Comparison of ENCODE assay signal across 30 mouse cellular contexts in the genomic region with DNA sequence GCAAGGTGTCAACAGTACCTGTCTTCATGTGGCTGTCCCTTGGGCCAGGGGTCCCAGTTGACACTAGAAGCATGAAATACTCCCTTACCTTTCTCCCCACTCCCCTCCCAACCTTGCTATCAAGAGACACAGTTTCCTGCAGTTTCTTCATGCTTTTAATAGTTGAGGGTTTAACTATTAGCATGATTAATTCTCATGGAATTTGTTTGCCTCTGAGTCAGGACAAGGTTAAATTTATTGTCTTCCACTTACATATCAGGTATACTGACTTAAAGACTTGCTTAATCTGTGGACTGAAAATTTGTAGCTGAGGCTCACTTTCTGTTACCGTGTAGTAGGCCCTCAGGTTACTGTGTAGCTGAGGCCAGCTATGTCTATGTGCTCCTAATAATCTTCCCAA. TPM values are rescaled to one million over a fixed set of nuclear protein-coding genes. Genes with fewer than 3 reads are reported as not detected.
DNase-seq lines count a peak whose midpoint lies in the region; ATAC-seq and TF ChIP-seq lines count a peak whose summit lies in the region.
"Had no signal": no experiment of that assay in that cellular context is flagged by ENCODE, and none has a peak within 500 bp of the region (broad histone marks: within the 10 kb centered on the region; RNA-seq: fewer than 3 reads in every experiment).

No protein-coding gene starts in this region.

- H3K9ac ChIP-seq in lung, embryonic 15.5 days, result no peak overlapping the region
- H3K9ac ChIP-seq in lung, postnatal 0 days (replicated peaks; ENCODE audit: low read depth), result no peak overlapping the region
- no peak overlapping the region for H3K9ac ChIP-seq in midbrain, embryonic 16.5 days (ENCODE audit: low read depth, low read length)
- H3K9ac ChIP-seq: forebrain, embryonic 12.5 days; limb, embryonic 15.5 days; liver, embryonic 13.5 days had no signal

- no peaks in the 10 kb centered on the region for H3K9me3 ChIP-seq in lung, embryonic 15.5 days
- no peaks in the 10 kb centered on the region for H3K9me3 ChIP-seq in lung, postnatal 0 days (ENCODE audit: low read length)
- H3K9me3 ChIP-seq in midbrain, embryonic 16.5 days (replicated peaks; ENCODE audit: control insufficient read depth, low read length, poor library complexity, severe bottlenecking), result no peaks in the 10 kb centered on the region
- H3K9me3 ChIP-seq: forebrain, embryonic 12.5 days; heart, embryonic 12.5 days; limb, embryonic 10.5 days; limb, embryonic 15.5 days; liver, embryonic 13.5 days; midbrain, embryonic 10.5 days; neural tube, embryonic 13.5 days had no signal

- no peak overlapping the region for H3K4me3 ChIP-seq in gastrocnemius, adult 2 months
- no peak overlapping the region for H3K4me3 ChIP-seq in lung, embryonic 15.5 days
- no peak overlapping the region for H3K4me3 ChIP-seq in lung, postnatal 0 days (ENCODE audit: low read depth, low read length)
- H3K4me3 ChIP-seq in midbrain, embryonic 16.5 days (ENCODE audit: low read depth, low read length), result no peak overlapping the region
- H3K4me3 ChIP-seq: forebrain, embryonic 12.5 days; heart, embryonic 12.5 days; limb, embryonic 10.5 days; limb, embryonic 15.5 days; liver, embryonic 13.5 days; midbrain, embryonic 10.5 days; neural tube, embryonic 13.5 days had no signal

- H3K27me3 ChIP-seq in lung, embryonic 15.5 days, result no peaks in the 10 kb centered on the region
- H3K27me3 ChIP-seq in lung, postnatal 0 days (replicated peaks; ENCODE audit: insufficient read depth, low read length), result no peaks in the 10 kb centered on the region
- H3K27me3 ChIP-seq in midbrain, embryonic 16.5 days (ENCODE audit: control insufficient read depth, insufficient read depth, low read depth, low read length), result no peaks in the 10 kb centered on the region
- H3K27me3 ChIP-seq: forebrain, embryonic 12.5 days; heart, embryonic 12.5 days; limb, embryonic 15.5 days; liver, embryonic 13.5 days; neural tube, embryonic 13.5 days had no signal

- 75% methylated on average over 1 of the region's 1 CpGs for WGBS in lung, embryonic 15.5 days
- whole genome bisulfite sequencing in lung, postnatal 0 days, result 54% methylated on average over 1 of the region's 1 CpGs
- 91% methylated on average over 1 of the region's 1 CpGs for WGBS in midbrain, embryonic 16.5 days

- no peaks in the 10 kb centered on the region for H3K36me3 ChIP-seq in lung, embryonic 15.5 days
- no peaks in the 10 kb centered on the region for H3K36me3 ChIP-seq in lung, postnatal 0 days (ENCODE audit: insufficient read depth, low read length)
- H3K36me3 ChIP-seq in midbrain, embryonic 16.5 days (ENCODE audit: control insufficient read depth, insufficient read depth, low read length), result no peaks in the 10 kb centered on the region
- H3K36me3 ChIP-seq: forebrain, embryonic 12.5 days; heart, embryonic 12.5 days; limb, embryonic 15.5 days; liver, embryonic 13.5 days; neural tube, embryonic 13.5 days had no signal

- peaks cover 44% of the 10 kb centered on the region for H3K4me1 ChIP-seq in lung, embryonic 15.5 days
- peaks cover 4% of the 10 kb centered on the region for H3K4me1 ChIP-seq in lung, postnatal 0 days (ENCODE audit: insufficient read depth, low read depth, low read length)
- peaks cover 5% of the 10 kb centered on the region; the same call in 1 of the 2 replicates for H3K4me1 ChIP-seq in midbrain, embryonic 16.5 days (ENCODE audit: control insufficient read depth, insufficient read depth, low read length)

- peak overlapping the region; percentile 49; the same call in 1 of the 2 replicates for H3K27ac ChIP-seq in gastrocnemius, adult 2 months
- peak overlapping the region; percentile 85 for H3K27ac ChIP-seq in lung, embryonic 15.5 days
- no peak overlapping the region for H3K27ac ChIP-seq in lung, postnatal 0 days (ENCODE audit: low read length)
- H3K27ac ChIP-seq in midbrain, embryonic 16.5 days (ENCODE audit: low read length), result no peak overlapping the region
- H3K27ac ChIP-seq: liver, embryonic 13.5 days; macrophage; neural tube, embryonic 13.5 days had no signal

- DNase-seq in gastrocnemius, adult 2 months, result no peak
- DNase-seq in gastrocnemius, adult 8-10 months (ENCODE audit: low spot score in 2 of 2), result no peak
- no peak for DNase-seq in lung, postnatal 0 days (ENCODE audit: low spot score)
- peak; percentile 59 for DNase-seq in 3134 (ENCODE audit: extremely low read depth, insufficient read length, low spot score)
- DNase-seq in Muller cell, postnatal 12 days (ENCODE audit: inconsistent ontology term), result peak; percentile 53
- DNase-seq: adrenal gland, postnatal 14 days; cerebellum, adult 11 months; cerebellum, adult 9-11 months; embryo, embryonic 11 days; gastrocnemius, postnatal 25 days; heart, adult 18-20 months; heart, postnatal 10 days; kidney, adult 9 months; kidney, postnatal 10 days; liver, embryonic 13.5 days; lung, adult 18-20 months; right cerebral cortex, postnatal 4 days; thymus, postnatal 14 days had no signal

- no peak for TF ChIP-seq EP300 in lung, postnatal 0 days (IDR thresholded peaks at IDR 0.05)

- intact Hi-C loops in gastrocnemius, adult 2 months (cut with DNase I), result no loop called here

- ATAC-seq in lung, embryonic 15.5 days (ENCODE audit: borderline replicate concordance, extremely low read depth, low FRiP score, low TSS enrichment), result no peak
- no peak for ATAC-seq in lung, postnatal 0 days
- ATAC-seq in granulocyte monocyte progenitor cell, adult 5-6 weeks (replicated peaks; ENCODE audit: poor library complexity, severe bottlenecking), result no peak
- ATAC-seq in midbrain, embryonic 16.5 days, result no peak
- ATAC-seq: intestine, embryonic 16.5 days had no signal

- no peak for TF ChIP-seq CTCF in gastrocnemius, adult 2 months (IDR thresholded peaks at IDR 0.05)
- no peak for TF ChIP-seq CTCF in lung, postnatal 0 days (IDR thresholded peaks at IDR 0.05)

- no peak overlapping the region for H3K4me2 ChIP-seq in lung, embryonic 15.5 days
- H3K4me2 ChIP-seq in lung, postnatal 0 days (replicated peaks; ENCODE audit: low read depth, low read length), result no peak overlapping the region
- no peak overlapping the region for H3K4me2 ChIP-seq in midbrain, embryonic 16.5 days (ENCODE audit: low read length)
- H3K4me2 ChIP-seq: forebrain, embryonic 12.5 days; heart, embryonic 12.5 days; limb, embryonic 15.5 days; liver, embryonic 13.5 days; neural tube, embryonic 13.5 days had no signal

RNA-seq across cellular contexts. Expression of gene Slc44a2, which starts 13.0 kb away (rescaled TPM):
- 100 to 1,000 TPM; 168 to 178 TPM for total RNA-seq in gastrocnemius, adult 2 months (2021)
- 100 to 1,000 TPM; 155 to 165 (median 161) TPM for total RNA-seq in gastrocnemius, adult 8-10 months (2022)
- 129 and 146 TPM in 2 replicates for polyA plus RNA-seq in lung, embryonic 15.5 days (2015; fragmentation: Nextera tagmentation; extraction: Ambion mirVana)
- 155 and 165 TPM in 2 replicates for polyA plus RNA-seq in lung, postnatal 0 days (2015; fragmentation: Nextera tagmentation; extraction: Ambion mirVana)
- 117 and 134 TPM in 2 replicates for total RNA-seq in granulocyte monocyte progenitor cell, adult 5-6 weeks (2014; fragmentation: Nextera tagmentation)
- total RNA-seq in granulocyte monocyte progenitor cell, adult 5-6 weeks (2017), result 83.5 and 89.1 TPM in 2 replicates
- polyA plus RNA-seq in midbrain, embryonic 16.5 days (2015; fragmentation: Nextera tagmentation; extraction: Ambion mirVana), result 65.5 and 69.1 TPM in 2 replicates

RNA-seq across cellular contexts. Expression of gene Ap1m2, which starts 21.4 kb away (rescaled TPM):
- not detected for total RNA-seq in gastrocnemius, adult 2 months (2021)
- total RNA-seq in gastrocnemius, adult 8-10 months (2022), result not detected
- 52.2 and 53.3 TPM in 2 replicates for polyA plus RNA-seq in lung, embryonic 15.5 days (2015; fragmentation: Nextera tagmentation; extraction: Ambion mirVana)
- 35.9 and 36.4 TPM in 2 replicates for polyA plus RNA-seq in lung, postnatal 0 days (2015; fragmentation: Nextera tagmentation; extraction: Ambion mirVana)
- total RNA-seq in granulocyte monocyte progenitor cell, adult 5-6 weeks (2014; fragmentation: Nextera tagmentation), result 2.5 and 5.4 TPM in 2 replicates
- total RNA-seq in granulocyte monocyte progenitor cell, adult 5-6 weeks (2017), result 0.10 and 0.43 TPM in 2 replicates
- 1.6 and 2.1 TPM in 2 replicates for polyA plus RNA-seq in midbrain, embryonic 16.5 days (2015; fragmentation: Nextera tagmentation; extraction: Ambion mirVana)
- total RNA-seq: adrenal gland, postnatal 14 days; gastrocnemius, postnatal 25 days; heart, adult 18-20 months; heart, postnatal 10 days; hematopoietic stem cell, adult 5-6 weeks had no signal
- polyA plus RNA-seq: macrophage had no signal

RNA-seq across cellular contexts. Expression of gene Ilf3, which starts 34.1 kb away (rescaled TPM):
- 10 to 100 TPM; 21.2 to 25.2 TPM for total RNA-seq in gastrocnemius, adult 2 months (2021)
- total RNA-seq in gastrocnemius, adult 8-10 months (2022), result 10 to 100 TPM; 15.8 to 20.6 (median 18.9) TPM
- 195 and 198 TPM in 2 replicates for polyA plus RNA-seq in lung, embryonic 15.5 days (2015; fragmentation: Nextera tagmentation; extraction: Ambion mirVana)
- polyA plus RNA-seq in lung, postnatal 0 days (2015; fragmentation: Nextera tagmentation; extraction: Ambion mirVana), result 53.4 and 58.5 TPM in 2 replicates
- 82.0 and 84.2 TPM in 2 replicates for total RNA-seq in granulocyte monocyte progenitor cell, adult 5-6 weeks (2014; fragmentation: Nextera tagmentation)
- total RNA-seq in granulocyte monocyte progenitor cell, adult 5-6 weeks (2017), result 73.4 and 104 TPM in 2 replicates
- polyA plus RNA-seq in midbrain, embryonic 16.5 days (2015; fragmentation: Nextera tagmentation; extraction: Ambion mirVana), result 228 and 245 TPM in 2 replicates

RNA-seq across cellular contexts. Expression of gene Cdkn2d, which starts 42.3 kb away (rescaled TPM):
- 1 to 10 TPM; 8.6 to 9.1 TPM for total RNA-seq in gastrocnemius, adult 2 months (2021)
- 10 to 100 TPM in 3 of 4 experiments, 1 to 10 TPM in 1; 8.8 to 10.7 (median 10.6) TPM for total RNA-seq in gastrocnemius, adult 8-10 months (2022)
- 50.9 and 52.3 TPM in 2 replicates for polyA plus RNA-seq in lung, embryonic 15.5 days (2015; fragmentation: Nextera tagmentation; extraction: Ambion mirVana)
- 33.9 and 34.9 TPM in 2 replicates for polyA plus RNA-seq in lung, postnatal 0 days (2015; fragmentation: Nextera tagmentation; extraction: Ambion mirVana)
- 11.0 and 12.9 TPM in 2 replicates for total RNA-seq in granulocyte monocyte progenitor cell, adult 5-6 weeks (2014; fragmentation: Nextera tagmentation)
- total RNA-seq in granulocyte monocyte progenitor cell, adult 5-6 weeks (2017), result 15.4 and 16.7 TPM in 2 replicates
- polyA plus RNA-seq in midbrain, embryonic 16.5 days (2015; fragmentation: Nextera tagmentation; extraction: Ambion mirVana), result 98.9 and 117 TPM in 2 replicates

RNA-seq across cellular contexts. Expression of gene Kri1, which starts 45.8 kb away (rescaled TPM):
- 10 to 100 TPM; 11.0 to 12.6 TPM for total RNA-seq in gastrocnemius, adult 2 months (2021)
- total RNA-seq in gastrocnemius, adult 8-10 months (2022), result 10 to 100 TPM in 3 of 4 experiments, 1 to 10 TPM in 1; 8.4 to 13.0 (median 11.4) TPM
- polyA plus RNA-seq in lung, embryonic 15.5 days (2015; fragmentation: Nextera tagmentation; extraction: Ambion mirVana), result 12.1 and 14.0 TPM in 2 replicates
- polyA plus RNA-seq in lung, postnatal 0 days (2015; fragmentation: Nextera tagmentation; extraction: Ambion mirVana), result 8.9 and 11.9 TPM in 2 replicates
- total RNA-seq in granulocyte monocyte progenitor cell, adult 5-6 weeks (2014; fragmentation: Nextera tagmentation), result 50.9 and 56.3 TPM in 2 replicates
- 59.5 and 86.0 TPM in 2 replicates for total RNA-seq in granulocyte monocyte progenitor cell, adult 5-6 weeks (2017)
- polyA plus RNA-seq in midbrain, embryonic 16.5 days (2015; fragmentation: Nextera tagmentation; extraction: Ambion mirVana), result 17.0 and 18.3 TPM in 2 replicates

Comparison
In these comparisons a context has a peak if more than half of its experiments do, and no peak if none do; other contexts are left out.
1. H3K27ac ChIP-seq: peak in gastrocnemius, adult 2 months (single experiment) and lung, embryonic 15.5 days (single experiment); none in lung, postnatal 0 days (single experiment) and midbrain, embryonic 16.5 days (single experiment).
2. DNase-seq: peak in 3134 (single experiment) and Muller cell, postnatal 12 days (single experiment); none in gastrocnemius, adult 2 months (single experiment), gastrocnemius, adult 8-10 months (0 of 2) and lung, postnatal 0 days (single experiment).